Mouse (Mus musculus) spleen, adult 2 months (tissue): ENCODE data around the gene 1700088E04Rik. TPM values are rescaled to one million over a fixed set of nuclear protein-coding genes. Genes with fewer than 3 reads are reported as not detected.
A peak's percentile ranks its signal among the peaks of the same experiment; 100 is the strongest.

Experiments used
- DNase-seq, 2 experiments: peaks; one replicate each; pipeline versions ENCODE4 v3.0.0 to v3.0.0-alpha.2; 2012 to 2021; ENCODE audit warnings: low spot score in 2 of 2, low read depth in 1 of 2
- H3K27ac ChIP-seq: fragments of 200-500 bp; 2 replicates; pipeline ENCODE4 v1.5.1; 2012; ENCODE audit warnings: low read length, inconsistent platforms; ENCODE audit not compliant: insufficient read depth
- H3K27me3 ChIP-seq: fragments of 200-500 bp; 2 replicates; pipeline ENCODE4 v1.6.1; 2012; ENCODE audit warnings: mild to moderate bottlenecking, moderate library complexity, low read length, inconsistent platforms; ENCODE audit not compliant: control insufficient read depth, insufficient read depth
- H3K36me3 ChIP-seq: fragments of 200-500 bp; 2 replicates; pipeline ENCODE4 v1.6.1; 2012; ENCODE audit warnings: mild to moderate bottlenecking, low read length, inconsistent platforms; ENCODE audit not compliant: control insufficient read depth, insufficient read depth
- H3K4me1 ChIP-seq: fragments of 200-500 bp; 2 replicates; pipeline ENCODE4 v1.6.1; 2011; ENCODE audit warnings: inconsistent platforms; ENCODE audit not compliant: control insufficient read depth, insufficient read depth, insufficient read length
- H3K4me3 ChIP-seq: fragments of 200-500 bp; 2 replicates; pipeline ENCODE4 v1.5.1; 2011; ENCODE audit warnings: mild to moderate bottlenecking, inconsistent platforms; ENCODE audit not compliant: insufficient read depth, insufficient read length; ENCODE audit errors: extremely low read depth
- CTCF ChIP-seq: fragments of 200-500 bp; IDR thresholded peaks from 2 replicates; pipeline ENCODE4 v1.5.1; 2011; ENCODE audit warnings: mild to moderate bottlenecking, inconsistent platforms; ENCODE audit not compliant: insufficient read depth, insufficient read length, insufficient replicate concordance; ENCODE audit errors: extremely low read depth
- POLR2A ChIP-seq: fragments of 200-500 bp; IDR thresholded peaks from 2 replicates; pipeline ENCODE4 v1.6.1; 2011; ENCODE audit warnings: low read depth, low read length, inconsistent platforms
- WGBS: fragments of 180-500 bp; shearing (Covaris S2); methylation state at CpG from one replicate; pipeline ENCODE4 v1.1.7; 2018; 5-methylcytosine and 5-hydroxymethylcytosine counted together
- polyA plus RNA-seq: library from polyadenylated mRNA; depleted of rRNA; stranded (reverse); fragments of >200 nt; gene quantifications from 2 replicates; pipeline ENCODE4 v1.2.3, GENCODE M21; 2012

The 1700088E04Rik gene
- polyA plus RNA-seq, 1 experiment: 0.53 TPM

- peaks cover 51% of the 10 kb centered on the region for H3K36me3 ChIP-seq
- H3K4me1 ChIP-seq: no peaks in the 10 kb centered on the region
- H3K27ac ChIP-seq: no peak overlapping the region
- H3K4me3 ChIP-seq: no peak overlapping the region
- H3K27me3 ChIP-seq: no peaks in the 10 kb centered on the region
- WGBS: 91% methylated on average over 10 of the region's 10 CpGs
- TF ChIP-seq CTCF (no peak), POLR2A (no peak)
- DNase-seq: no peak
These were observed 16.6 kb downstream of the 1700088E04Rik start for GRCm38 (mm10) chr15:79124331-79124875.

DNA sequence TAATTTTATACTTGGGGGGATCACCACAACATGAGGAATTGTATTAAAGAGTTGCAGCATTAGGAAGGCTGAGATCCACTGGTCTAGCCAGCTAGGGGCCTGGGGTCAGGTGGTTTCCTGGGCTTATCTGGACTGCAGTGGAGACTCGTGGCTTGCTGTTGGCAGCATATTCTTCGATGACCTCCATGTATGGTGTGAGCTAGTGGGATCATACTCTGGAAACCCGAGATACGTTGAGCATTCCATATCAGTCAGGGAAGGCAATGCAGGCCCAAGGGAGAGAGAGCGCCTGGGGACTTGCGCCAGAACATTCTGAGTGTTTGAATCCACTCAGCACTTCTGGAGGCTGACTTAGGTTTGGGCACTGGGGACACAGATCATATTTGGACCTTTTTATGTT, 17.3 kb downstream of the 1700088E04Rik start:
- Histone ChIP-seq H3K27ac (no peak overlapping the region), H3K27me3 (no peaks in the 10 kb centered on the region), H3K4me3 (no peak overlapping the region), H3K4me1 (no peaks in the 10 kb centered on the region), H3K36me3 (peaks cover 53% of the 10 kb centered on the region)
- 81% methylated on average over 6 of the region's 6 CpGs for WGBS
- no peak for DNase-seq
- TF ChIP-seq POLR2A: no peak
- TF ChIP-seq CTCF: no peak

GRCm38 (mm10) chr15:79122546-79122945, 18.5 kb downstream of the 1700088E04Rik start:
- no peak overlapping the region for H3K4me3 ChIP-seq
- no peak overlapping the region for H3K27ac ChIP-seq
- WGBS: 95% methylated on average over 13 of the region's 13 CpGs
- no peaks in the 10 kb centered on the region for H3K4me1 ChIP-seq
- DNase-seq: no peak
- H3K27me3 ChIP-seq: no peaks in the 10 kb centered on the region
- no peak for TF ChIP-seq POLR2A
- no peak for TF ChIP-seq CTCF
- H3K36me3 ChIP-seq: peaks cover 43% of the 10 kb centered on the region

DNA sequence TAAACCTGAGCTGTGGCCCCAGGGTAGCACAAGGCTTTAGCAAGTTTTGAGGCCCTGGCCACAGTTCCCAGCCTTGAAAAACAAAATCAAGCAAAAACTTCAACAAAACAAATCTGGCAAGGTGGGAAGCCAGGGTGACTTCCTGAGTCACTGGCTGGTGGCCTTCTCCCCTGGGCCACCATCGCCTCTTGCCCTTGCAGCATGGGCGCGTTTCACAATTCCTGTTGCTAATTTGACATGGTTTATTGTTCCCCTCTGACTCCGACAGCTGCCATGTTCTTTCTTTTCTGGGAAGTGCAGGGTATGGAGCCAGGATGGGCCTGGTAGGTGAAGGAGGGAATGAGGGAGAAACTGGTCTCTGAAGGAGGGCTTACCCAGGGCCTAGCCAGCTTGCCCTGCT, 18.9 kb downstream of the 1700088E04Rik start:
- DNase-seq: no peak
- 89% methylated on average over 4 of the region's 4 CpGs for WGBS
- Histone ChIP-seq H3K27me3 (no peaks in the 10 kb centered on the region), H3K4me3 (no peak overlapping the region), H3K36me3 (peaks cover 39% of the 10 kb centered on the region), H3K27ac (no peak overlapping the region), H3K4me1 (no peaks in the 10 kb centered on the region)
- no peak for TF ChIP-seq POLR2A
- TF ChIP-seq CTCF: no peak

DNA sequence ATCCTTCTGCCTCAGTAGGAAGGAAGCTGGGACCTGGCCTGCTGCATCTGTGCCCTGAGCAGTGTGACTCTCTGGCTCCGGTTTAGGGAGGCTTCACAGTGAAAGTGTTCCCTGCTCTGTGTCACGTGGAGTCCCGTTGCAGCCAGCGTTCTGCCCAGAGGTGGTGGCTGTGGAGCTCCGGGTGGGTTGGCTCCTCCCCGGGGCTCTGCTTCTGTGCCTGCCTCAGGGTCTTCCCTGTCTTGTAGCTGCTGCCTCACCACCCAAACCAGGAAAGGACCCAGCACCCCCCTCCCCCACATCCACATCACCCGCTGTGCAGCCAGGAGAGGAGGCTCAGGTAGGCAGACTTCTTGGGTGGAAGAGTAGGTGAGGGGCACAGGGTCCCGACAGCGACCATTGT, 21.6 kb downstream of the 1700088E04Rik start:
- no peak overlapping the region for H3K4me3 ChIP-seq
- no peaks in the 10 kb centered on the region for H3K27me3 ChIP-seq
- WGBS: 90% methylated on average over 9 of the region's 9 CpGs
- no peak for DNase-seq
- H3K36me3 ChIP-seq: peaks cover 30% of the 10 kb centered on the region
- no peaks in the 10 kb centered on the region for H3K4me1 ChIP-seq
- no peak overlapping the region for H3K27ac ChIP-seq
- no peak for TF ChIP-seq CTCF
- TF ChIP-seq POLR2A: no peak

- H3K4me3 ChIP-seq: no peak overlapping the region
- DNase-seq: no peak
- peaks cover 16% of the 10 kb centered on the region for H3K36me3 ChIP-seq
- no peaks in the 10 kb centered on the region; the same call in 1 of the 2 replicates for H3K4me1 ChIP-seq
- H3K27ac ChIP-seq: peak overlapping the region; percentile 44
- no peaks in the 10 kb centered on the region for H3K27me3 ChIP-seq
- 37% methylated on average over 5 of the region's 5 CpGs for WGBS
- TF ChIP-seq CTCF: no peak
- TF ChIP-seq POLR2A: no peak
These were observed 25.8 kb downstream of the 1700088E04Rik start for GRCm38 (mm10) chr15:79115276-79115675.

- DNase-seq: no peak
- Histone ChIP-seq H3K27me3 (no peaks in the 10 kb centered on the region), H3K4me1 (no peaks in the 10 kb centered on the region; the same call in 1 of the 2 replicates), H3K4me3 (no peak overlapping the region), H3K27ac (no peak overlapping the region), H3K36me3 (peaks cover 8% of the 10 kb centered on the region; the same call in 1 of the 2 replicates)
- 75% methylated on average over 4 of the region's 4 CpGs for WGBS
- no peak for TF ChIP-seq POLR2A
- no peak for TF ChIP-seq CTCF
These were observed 29.3 kb downstream of the 1700088E04Rik start for GRCm38 (mm10) chr15:79111774-79112173.
